Mouse (Mus musculus) small intestine, adult 2 months (tissue): Measurements from ENCODE around the gene Smtnl2.
"Not testable (repeated sequence)": the region's sequence is repeated elsewhere in the genome, so short reads cannot be mapped to it uniquely, and the experiment has no call there.

Experiments
- CTCF ChIP-seq: fragments of 200-500 bp; IDR thresholded peaks from 2 replicates; pipeline ENCODE4 v1.5.1; 2012; ENCODE audit warnings: low read depth, mild to moderate bottlenecking, control low read depth, inconsistent platforms, low read length, moderate library complexity, mixed read lengths; ENCODE audit not compliant: insufficient replicate concordance, insufficient read length; ENCODE audit errors: extremely low read depth
- POLR2A ChIP-seq: fragments of 200-500 bp; IDR thresholded peaks from 2 replicates; pipeline ENCODE4 v1.6.1; 2012; ENCODE audit warnings: low read depth, mild to moderate bottlenecking, control low read depth, inconsistent platforms, low read length, moderate library complexity

- not testable (repeated sequence) for TF ChIP-seq POLR2A, CTCF
Measured at GRCm38 (mm10) chr11:72343238-72343625, 68.3 kb downstream of the Smtnl2 start.
